Mouse (Mus musculus) forebrain, embryonic 12.5 days (tissue): Measurements from ENCODE around the gene Dock8. TPM values are rescaled to one million over a fixed set of nuclear protein-coding genes. Genes with fewer than 3 reads are reported as not detected.

ENCODE experiments used
- ATAC-seq: fragments of 200-750 bp; cut with Nextera tagmentation; 2 replicates; pipeline ENCODE4 v1.8.0; 2017; ENCODE audit warnings: moderate TSS enrichment; ENCODE audit not compliant: low FRiP score
- H3K27ac ChIP-seq: fragments of 300-500 bp; sonication (generic); 2 replicates; pipeline ENCODE4 v1.5.1; 2016; ENCODE audit warnings: mild to moderate bottlenecking
- H3K27me3 ChIP-seq: fragments of 300-500 bp; sonication (generic); 2 replicates; pipeline ENCODE4 v1.6.1; 2016; ENCODE audit warnings: mild to moderate bottlenecking
- H3K36me3 ChIP-seq: fragments of 300-500 bp; sonication (generic); replicated peaks from 2 replicates; pipeline ENCODE4 v1.6.1; 2016; ENCODE audit warnings: mild to moderate bottlenecking
- H3K4me1 ChIP-seq: fragments of 300-500 bp; sonication (generic); 2 replicates; pipeline ENCODE4 v1.6.1; 2016
- H3K4me2 ChIP-seq: fragments of 300-500 bp; sonication (generic); 2 replicates; pipeline ENCODE4 v1.6.1; 2016; ENCODE audit warnings: mild to moderate bottlenecking, moderate library complexity
- H3K4me3 ChIP-seq: fragments of 300-500 bp; sonication (generic); replicated peaks from 2 replicates; pipeline ENCODE4 v1.5.1; 2016; ENCODE audit warnings: mild to moderate bottlenecking
- H3K9ac ChIP-seq: fragments of 300-500 bp; sonication (generic); 2 replicates; pipeline ENCODE4 v1.6.1; 2016; ENCODE audit warnings: mild to moderate bottlenecking
- H3K9me3 ChIP-seq: fragments of 300-500 bp; sonication (generic); 2 replicates; pipeline ENCODE4 v1.6.1; 2016
- WGBS: fragments of 180-500 bp; shearing (Covaris S2); methylation state at CpG from one replicate; pipeline ENCODE4 v1.1.7; 2016; 5-methylcytosine and 5-hydroxymethylcytosine counted together
- polyA plus RNA-seq: library from polyadenylated mRNA; unstranded; fragments of >200 nt; fragmentation: Nextera tagmentation; extraction: Ambion mirVana; gene quantifications from 2 replicates; pipeline ENCODE4 v1.2.1, GENCODE M21; 2016

Gene Dock8
- polyA plus RNA-seq, 1 experiment from 2014 or later: 1.3 TPM

DNA sequence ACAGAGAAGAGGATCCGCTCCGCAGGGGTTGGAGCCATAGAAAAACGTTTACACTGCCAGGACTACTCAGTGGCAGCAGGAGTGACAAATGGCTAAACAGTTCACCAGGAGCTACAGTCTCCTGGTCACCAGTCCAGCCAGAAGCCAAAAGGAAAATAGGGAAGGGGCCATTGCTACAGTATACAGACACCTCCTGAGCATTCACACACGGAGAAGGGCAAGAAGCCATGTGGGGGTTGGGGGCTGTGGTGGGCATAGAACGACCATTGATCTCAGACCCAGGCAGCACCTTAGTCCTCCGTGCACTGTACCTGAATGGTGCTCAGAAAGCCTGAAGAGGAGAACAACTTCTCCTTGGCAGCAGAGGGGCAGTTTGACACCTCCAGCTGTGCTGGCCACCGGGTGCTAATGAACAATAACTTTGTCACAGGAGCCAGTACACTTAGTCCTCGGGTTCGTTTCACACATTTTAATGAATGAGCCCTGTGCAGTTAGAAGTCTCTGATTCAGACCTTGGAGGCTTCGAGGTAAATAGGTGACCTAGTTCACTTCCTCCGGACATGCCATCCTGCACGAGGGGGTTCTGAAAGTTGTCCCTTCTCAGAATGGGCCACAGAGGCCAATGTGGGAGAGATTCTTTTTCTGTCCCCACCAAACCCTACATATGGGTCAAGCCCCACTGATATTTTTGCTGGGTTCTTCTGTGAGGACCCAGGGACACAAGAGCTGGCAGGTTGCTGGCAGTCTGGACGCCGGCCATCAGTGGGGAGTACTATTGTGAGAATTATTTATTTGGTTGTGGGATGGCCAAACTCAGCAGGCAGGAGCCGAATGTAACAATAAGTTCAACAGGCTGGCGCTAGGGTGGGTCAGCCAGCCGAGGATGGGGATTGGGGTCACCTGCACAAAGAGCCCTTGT lies 145.0 kb downstream of the Dock8 start:
- WGBS: 52% methylated on average over 17 of the region's 17 CpGs
- no peaks in the 10 kb centered on the region for H3K36me3 ChIP-seq
- no peaks in the 10 kb centered on the region for H3K27me3 ChIP-seq
- H3K4me3 ChIP-seq: no peak overlapping the region
- no peak overlapping the region for H3K27ac ChIP-seq
- peaks cover 4% of the 10 kb centered on the region; the same call in 1 of the 2 replicates for H3K4me1 ChIP-seq
- no peak for ATAC-seq
- H3K4me2 ChIP-seq: no peak overlapping the region
- no peak overlapping the region for H3K9ac ChIP-seq
- no peaks in the 10 kb centered on the region for H3K9me3 ChIP-seq

DNA sequence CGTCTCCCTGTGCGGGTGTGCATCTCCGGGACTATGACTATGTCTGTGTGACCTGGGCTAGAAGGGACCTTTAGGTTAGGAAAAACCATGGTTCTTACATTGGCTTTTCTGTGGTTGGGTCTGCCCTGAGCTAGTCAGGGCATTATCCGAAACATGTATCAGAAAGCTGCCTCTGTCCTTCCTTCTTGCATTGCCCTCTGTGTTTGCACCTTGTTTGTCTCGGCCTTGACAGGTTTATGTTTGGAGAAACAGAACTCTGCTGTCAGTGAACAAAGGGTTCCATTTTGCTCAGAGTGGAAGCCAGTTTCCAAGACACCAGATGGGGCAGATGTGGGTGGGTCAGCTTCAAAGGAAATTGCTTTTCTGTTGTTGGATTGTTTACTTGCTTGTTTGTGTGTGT lies 145.8 kb downstream of the Dock8 start:
- Histone ChIP-seq H3K4me1 (peaks cover 4% of the 10 kb centered on the region; the same call in 1 of the 2 replicates), H3K9me3 (no peaks in the 10 kb centered on the region), H3K4me2 (no peak overlapping the region), H3K27me3 (no peaks in the 10 kb centered on the region), H3K27ac (no peak overlapping the region), H3K4me3 (no peak overlapping the region), H3K36me3 (no peaks in the 10 kb centered on the region), H3K9ac (no peak overlapping the region)
- ATAC-seq: no peak
- WGBS: 71% methylated on average over 5 of the region's 5 CpGs

DNA sequence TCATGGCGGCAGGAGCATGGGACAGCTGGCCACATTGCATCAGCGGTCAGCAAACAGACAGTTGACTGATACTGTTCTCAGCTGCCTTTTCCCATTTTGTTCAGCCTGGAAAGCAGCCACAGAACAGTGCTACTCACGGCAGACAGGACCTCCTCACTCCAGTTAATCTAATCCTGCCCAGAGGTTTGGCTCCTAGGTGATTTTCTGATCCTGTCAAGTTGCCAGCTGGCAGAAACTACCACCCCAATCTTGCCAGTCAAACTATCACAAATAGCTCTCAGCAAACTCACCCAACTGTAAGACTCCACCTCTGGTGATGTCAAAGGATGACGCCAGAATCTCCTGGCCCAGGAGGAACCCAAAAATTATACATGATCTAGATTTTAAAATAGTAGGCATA lies 146.8 kb downstream of the Dock8 start:
- Histone ChIP-seq H3K4me3 (no peak overlapping the region), H3K4me1 (peaks cover 4% of the 10 kb centered on the region; the same call in 1 of the 2 replicates), H3K9me3 (no peaks in the 10 kb centered on the region), H3K27ac (no peak overlapping the region), H3K36me3 (no peaks in the 10 kb centered on the region), H3K4me2 (no peak overlapping the region), H3K27me3 (no peaks in the 10 kb centered on the region), H3K9ac (no peak overlapping the region)
- no peak for ATAC-seq
- WGBS: 90% methylated on average over 4 of the region's 4 CpGs

DNA sequence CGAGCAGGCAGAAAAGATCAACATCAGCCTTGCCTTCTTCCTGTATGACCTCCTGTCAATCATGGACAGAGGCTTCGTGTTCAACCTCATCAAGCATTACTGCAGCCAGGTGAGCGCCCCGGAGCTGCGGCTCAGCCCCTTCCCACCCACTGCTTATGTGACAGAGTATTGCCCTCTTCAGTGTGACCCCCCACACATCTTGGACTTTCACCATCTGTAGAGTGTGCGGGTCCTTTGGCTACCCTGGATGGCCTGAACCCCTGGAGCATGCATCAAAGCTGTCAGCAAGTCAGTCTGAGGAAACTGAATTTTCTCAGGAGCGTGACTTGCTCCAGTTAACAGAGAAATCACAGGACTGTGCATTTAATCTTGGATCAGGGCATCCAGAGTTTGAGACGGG lies 150.5 kb downstream of the Dock8 start:
- Histone ChIP-seq H3K27ac (no peak overlapping the region), H3K4me3 (no peak overlapping the region), H3K4me2 (no peak overlapping the region), H3K9me3 (no peaks in the 10 kb centered on the region), H3K36me3 (no peaks in the 10 kb centered on the region), H3K27me3 (no peaks in the 10 kb centered on the region), H3K4me1 (peaks cover 9% of the 10 kb centered on the region; the same call in 1 of the 2 replicates), H3K9ac (no peak overlapping the region)
- ATAC-seq: no peak
- 78% methylated on average over 8 of the region's 8 CpGs for WGBS

DNA sequence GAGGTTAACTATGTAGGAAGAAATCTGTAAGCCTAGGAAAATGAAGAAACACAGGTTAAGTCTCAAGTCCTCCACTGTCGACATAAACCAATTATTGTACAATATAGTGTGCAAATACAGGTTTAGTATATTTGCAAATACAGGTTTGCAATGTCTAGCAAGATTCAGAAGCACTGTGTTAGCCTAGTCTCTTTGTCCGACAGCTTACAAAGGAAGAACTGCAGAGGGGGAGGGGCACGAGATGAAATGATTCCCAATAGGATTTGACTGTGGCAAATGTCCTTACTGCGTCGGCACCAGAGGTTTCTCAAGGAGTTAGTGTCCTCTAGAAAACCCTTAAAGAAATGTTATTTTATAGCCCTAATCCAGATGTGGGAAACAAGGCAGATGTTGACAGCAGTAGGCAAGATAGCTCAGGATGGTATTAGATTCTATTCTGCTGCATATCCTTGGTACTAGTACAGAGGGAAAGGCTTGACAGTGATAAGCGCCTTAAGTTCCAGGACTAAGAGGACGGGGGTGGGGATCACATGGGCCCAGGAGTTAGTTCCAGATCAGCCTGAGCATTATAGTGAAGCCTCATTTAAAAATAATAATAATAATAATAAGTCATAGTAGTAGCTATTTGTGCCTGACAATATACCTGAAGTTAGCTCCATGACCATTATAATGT lies 155.3 kb downstream of the Dock8 start:
- no peak overlapping the region for H3K4me2 ChIP-seq
- WGBS: 61% methylated on average over 7 of the region's 7 CpGs
- H3K36me3 ChIP-seq: no peaks in the 10 kb centered on the region
- no peak overlapping the region for H3K4me3 ChIP-seq
- no peaks in the 10 kb centered on the region for H3K9me3 ChIP-seq
- H3K27me3 ChIP-seq: no peaks in the 10 kb centered on the region
- H3K9ac ChIP-seq: no peak overlapping the region
- H3K27ac ChIP-seq: no peak overlapping the region
- no peak for ATAC-seq
- peaks cover 7% of the 10 kb centered on the region; the same call in 1 of the 2 replicates for H3K4me1 ChIP-seq

DNA sequence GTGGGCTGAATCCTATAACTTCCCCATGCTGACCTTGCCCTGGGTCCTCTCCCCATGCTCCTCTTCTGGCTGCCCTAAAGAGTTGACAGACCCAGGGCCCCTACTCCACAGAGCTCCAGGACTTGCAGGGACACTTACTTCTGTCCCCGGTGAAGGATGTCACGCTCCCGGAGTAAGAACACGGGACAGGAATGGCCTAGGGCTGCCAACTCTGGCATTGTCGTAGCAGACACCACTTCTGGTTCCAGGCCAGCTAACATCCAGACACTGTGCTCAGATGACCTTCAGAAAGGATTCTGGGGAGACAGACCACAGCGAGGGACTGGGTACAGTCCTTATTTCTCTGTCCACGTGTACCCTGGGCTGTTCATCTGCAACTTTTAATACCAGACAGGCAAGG lies 155.9 kb downstream of the Dock8 start:
- no peak overlapping the region for H3K27ac ChIP-seq
- no peaks in the 10 kb centered on the region for H3K27me3 ChIP-seq
- H3K4me1 ChIP-seq: peaks cover 7% of the 10 kb centered on the region; the same call in 1 of the 2 replicates
- no peak overlapping the region for H3K9ac ChIP-seq
- WGBS: 91% methylated on average over 7 of the region's 7 CpGs
- no peak overlapping the region for H3K4me3 ChIP-seq
- no peaks in the 10 kb centered on the region for H3K9me3 ChIP-seq
- no peak for ATAC-seq
- no peaks in the 10 kb centered on the region for H3K36me3 ChIP-seq
- no peak overlapping the region for H3K4me2 ChIP-seq

DNA sequence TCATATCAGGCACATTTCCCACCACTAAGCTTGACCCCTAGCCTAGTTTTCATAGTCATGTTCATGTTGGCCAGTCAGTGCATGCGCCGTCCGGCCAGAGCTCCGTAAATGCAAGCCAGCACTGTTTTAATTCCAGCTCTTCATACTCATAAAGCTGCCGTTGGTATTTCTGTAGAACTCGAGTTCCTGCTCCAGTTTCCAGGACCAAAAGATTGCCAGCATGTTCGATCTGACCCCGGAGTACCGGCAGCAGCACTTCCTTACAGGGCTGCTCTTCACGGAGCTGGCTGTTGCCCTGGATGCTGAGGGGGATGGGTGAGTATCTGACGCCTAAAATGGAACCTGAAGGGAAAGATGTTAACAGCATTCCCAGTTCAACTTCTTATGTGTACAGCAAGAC lies 156.4 kb downstream of the Dock8 start:
- H3K4me2 ChIP-seq: no peak overlapping the region
- 87% methylated on average over 11 of the region's 11 CpGs for WGBS
- H3K4me3 ChIP-seq: no peak overlapping the region
- ATAC-seq: no peak
- no peaks in the 10 kb centered on the region for H3K9me3 ChIP-seq
- H3K9ac ChIP-seq: no peak overlapping the region
- H3K27ac ChIP-seq: no peak overlapping the region
- H3K27me3 ChIP-seq: no peaks in the 10 kb centered on the region
- H3K4me1 ChIP-seq: peaks cover 7% of the 10 kb centered on the region; the same call in 1 of the 2 replicates
- H3K36me3 ChIP-seq: no peaks in the 10 kb centered on the region

DNA sequence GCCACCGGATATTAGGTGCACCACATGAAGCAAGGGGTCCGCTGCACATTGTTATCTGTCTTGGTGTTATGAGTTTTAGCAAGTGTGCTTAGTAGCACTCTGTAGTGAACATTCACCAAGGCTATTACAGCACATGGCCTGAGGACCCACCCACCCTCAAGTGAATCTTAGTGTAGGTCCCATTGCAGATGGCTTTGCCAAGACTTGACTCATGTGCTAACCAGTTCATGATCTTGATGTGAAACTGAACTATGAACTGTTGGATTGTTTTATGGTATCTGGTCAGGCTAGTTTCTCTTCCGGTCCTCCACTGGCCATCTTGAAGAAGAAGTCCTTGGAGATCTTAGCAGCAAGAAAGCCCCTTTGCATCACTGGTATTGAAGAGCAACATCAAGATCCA lies 162.9 kb downstream of the Dock8 start:
- Histone ChIP-seq H3K9ac (no peak overlapping the region), H3K27me3 (0 out of 2 replicates have a peak, but pooled peaks cover 2% of the 10 kb centered on the region), H3K4me1 (peaks cover 4% of the 10 kb centered on the region; the same call in 1 of the 2 replicates), H3K4me2 (no peak overlapping the region), H3K36me3 (no peaks in the 10 kb centered on the region), H3K9me3 (no peaks in the 10 kb centered on the region), H3K27ac (no peak overlapping the region), H3K4me3 (no peak overlapping the region)
- no peak for ATAC-seq
- WGBS: 93% methylated on average over 3 of the region's 3 CpGs

DNA sequence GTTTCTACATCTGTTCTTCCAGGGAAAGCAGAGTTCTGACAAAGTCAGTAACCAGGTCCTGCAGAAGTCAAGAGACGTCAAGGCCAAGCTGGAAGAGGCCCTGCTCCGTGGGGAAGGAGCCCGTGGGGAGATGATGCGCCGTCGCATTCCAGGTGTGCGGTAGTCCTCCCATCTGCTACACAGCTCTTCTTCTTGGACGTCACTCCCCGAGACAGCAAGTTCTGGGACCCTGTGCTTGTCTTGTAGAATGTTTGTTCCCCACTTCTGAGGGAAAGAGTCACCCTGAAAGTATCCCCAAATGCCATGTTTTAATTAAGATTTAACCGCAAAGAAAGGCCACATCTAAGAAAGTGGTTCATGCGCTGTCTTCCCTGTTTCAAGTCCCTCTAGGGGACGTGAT lies 164.1 kb downstream of the Dock8 start:
- no peak overlapping the region for H3K4me3 ChIP-seq
- WGBS: 93% methylated on average over 12 of the region's 12 CpGs
- H3K27ac ChIP-seq: no peak overlapping the region
- no peak overlapping the region for H3K9ac ChIP-seq
- H3K4me1 ChIP-seq: peaks cover 4% of the 10 kb centered on the region; the same call in 1 of the 2 replicates
- H3K27me3 ChIP-seq: 0 out of 2 replicates have a peak, but pooled peaks cover 2% of the 10 kb centered on the region
- ATAC-seq: no peak
- no peaks in the 10 kb centered on the region for H3K36me3 ChIP-seq
- H3K4me2 ChIP-seq: no peak overlapping the region
- no peaks in the 10 kb centered on the region for H3K9me3 ChIP-seq

DNA sequence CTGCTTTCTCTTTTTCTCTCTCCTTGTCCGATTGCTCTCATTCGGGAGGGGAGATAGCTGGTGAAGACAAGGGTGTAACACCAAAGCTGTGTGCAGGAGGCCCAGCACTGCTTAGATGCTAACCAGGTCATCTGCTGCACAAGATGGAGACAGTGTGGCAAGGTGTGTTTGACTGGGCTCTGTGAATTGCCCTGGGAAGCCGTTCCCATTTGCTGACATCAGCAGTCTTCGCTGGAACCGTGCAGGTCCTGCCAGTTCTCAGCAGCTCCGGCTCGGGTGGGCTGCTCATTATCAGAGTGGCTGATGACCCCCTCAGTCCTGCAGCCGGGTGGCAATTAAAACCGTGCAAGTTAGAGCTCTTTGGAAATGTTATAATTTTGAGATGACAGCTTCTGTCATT lies 167.1 kb downstream of the Dock8 start:
- Histone ChIP-seq H3K9ac (no peak overlapping the region), H3K36me3 (no peaks in the 10 kb centered on the region), H3K4me1 (peaks cover under 1% of the 10 kb centered on the region; the same call in 1 of the 2 replicates), H3K27ac (no peak overlapping the region), H3K4me2 (no peak overlapping the region), H3K27me3 (0 out of 2 replicates have a peak, but pooled peaks cover 2% of the 10 kb centered on the region), H3K9me3 (no peaks in the 10 kb centered on the region), H3K4me3 (no peak overlapping the region)
- 75% methylated on average over 9 of the region's 9 CpGs for WGBS
- no peak for ATAC-seq

DNA sequence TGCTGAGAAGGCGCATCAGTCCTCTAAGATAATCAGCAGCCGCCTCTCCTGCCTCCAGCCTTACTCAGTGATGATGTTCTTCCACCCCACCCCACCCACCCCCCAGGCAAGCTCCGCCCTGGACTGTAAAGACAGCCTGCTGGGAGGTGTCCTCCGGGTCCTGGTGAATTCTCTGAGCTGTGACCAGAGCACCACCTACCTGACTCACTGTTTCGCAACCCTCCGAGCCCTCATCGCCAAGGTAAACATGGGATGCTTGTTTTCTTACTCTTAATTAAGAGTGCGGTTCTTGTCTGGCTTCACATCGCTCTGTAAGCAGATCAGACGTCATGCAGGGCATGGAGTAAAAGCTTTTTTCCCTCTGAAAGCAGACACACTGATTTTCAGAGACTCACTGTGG lies 172.1 kb downstream of the Dock8 start:
- no peak for ATAC-seq
- Histone ChIP-seq H3K4me1 (no peaks in the 10 kb centered on the region), H3K4me2 (no peak overlapping the region), H3K9ac (no peak overlapping the region), H3K4me3 (no peak overlapping the region), H3K9me3 (no peaks in the 10 kb centered on the region), H3K27ac (no peak overlapping the region), H3K36me3 (no peaks in the 10 kb centered on the region), H3K27me3 (no peaks in the 10 kb centered on the region)
- WGBS: 63% methylated on average over 10 of the region's 10 CpGs

DNA sequence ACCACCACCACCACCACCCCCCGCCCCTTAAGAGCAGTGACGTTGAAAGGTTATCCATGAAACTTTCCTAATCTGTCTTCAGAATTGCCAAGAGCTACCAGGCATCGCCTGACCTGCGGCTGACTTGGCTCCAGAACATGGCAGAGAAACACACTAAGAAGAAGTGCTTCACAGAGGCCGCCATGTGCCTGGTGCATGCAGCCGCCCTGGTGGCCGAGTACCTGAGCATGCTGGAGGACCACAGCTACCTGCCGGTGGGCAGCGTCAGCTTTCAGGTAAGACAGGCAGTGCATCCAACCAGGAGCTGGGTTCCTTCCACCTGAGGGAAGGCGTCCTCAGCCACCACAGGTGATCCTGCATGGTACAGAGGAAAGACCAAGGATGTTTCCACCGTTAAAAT lies 177.4 kb downstream of the Dock8 start:
- no peak overlapping the region for H3K9ac ChIP-seq
- no peak for ATAC-seq
- no peaks in the 10 kb centered on the region for H3K4me1 ChIP-seq
- no peak overlapping the region for H3K4me3 ChIP-seq
- no peak overlapping the region for H3K4me2 ChIP-seq
- H3K36me3 ChIP-seq: no peaks in the 10 kb centered on the region
- WGBS: 91% methylated on average over 11 of the region's 11 CpGs
- no peaks in the 10 kb centered on the region for H3K9me3 ChIP-seq
- no peak overlapping the region for H3K27ac ChIP-seq
- 0 out of 2 replicates have a peak, but pooled peaks cover 2% of the 10 kb centered on the region for H3K27me3 ChIP-seq
